Mouse (Mus musculus): ENCODE measurements around the gene Kcna4. TPM values are rescaled to one million over a fixed set of nuclear protein-coding genes. Genes with fewer than 3 reads are reported as not detected.

Kcna4 gene
- not detected for polyA plus RNA-seq (2014; fragmentation: Illumina TruSeq; extraction: RNeasy Lipid Tissue Mini Kit (QIAGEN cat#74804); ENCODE audit: insufficient read depth, low read depth, low replicate concordance)

GRCm38 (mm10) chr2:107289990-107290696 lies at the start of gene Kcna4:
Gene Kcna4 (plus strand): TSS chr2:107290639.

Other genes starting within 250 kb of the Kcna4 start
- not detected for gene Fshb, start 231.0 kb upstream of the Kcna4 start, polyA plus RNA-seq (2014; fragmentation: Illumina TruSeq; extraction: RNeasy Lipid Tissue Mini Kit (QIAGEN cat#74804); ENCODE audit: insufficient read depth, low read depth, low replicate concordance)